Mouse (Mus musculus) intestine, embryonic 15.5 days (tissue): Measurements from ENCODE around the gene Adsl. TPM values are rescaled to one million over a fixed set of nuclear protein-coding genes. Genes with fewer than 3 reads are reported as not detected.
A peak's percentile ranks its signal among the peaks of the same experiment; 100 is the strongest.

Experiments
- ATAC-seq: fragments of 200-750 bp; cut with Nextera tagmentation; 2 replicates; pipeline ENCODE4 v1.8.0; 2017; ENCODE audit warnings: moderate TSS enrichment, moderate library complexity
- H3K27ac ChIP-seq: fragments of 300-500 bp; sonication (generic); 2 replicates; pipeline ENCODE4 v1.5.1; 2015; ENCODE audit warnings: mild to moderate bottlenecking, inconsistent platforms
- H3K27me3 ChIP-seq: fragments of 300-500 bp; sonication (generic); replicated peaks from 2 replicates; pipeline ENCODE4 v1.6.1; 2015; ENCODE audit warnings: inconsistent platforms
- H3K36me3 ChIP-seq: fragments of 300-500 bp; sonication (generic); 2 replicates; pipeline ENCODE4 v1.6.1; 2015; ENCODE audit warnings: inconsistent platforms
- H3K4me1 ChIP-seq: fragments of 300-500 bp; sonication (generic); replicated peaks from 2 replicates; pipeline ENCODE4 v1.6.1; 2015; ENCODE audit warnings: inconsistent platforms
- H3K4me2 ChIP-seq: fragments of 300-500 bp; sonication (generic); replicated peaks from 2 replicates; pipeline ENCODE4 v1.6.1; 2015; ENCODE audit warnings: mild to moderate bottlenecking, inconsistent platforms
- H3K4me3 ChIP-seq: fragments of 300-500 bp; sonication (generic); replicated peaks from 2 replicates; pipeline ENCODE4 v1.5.1; 2015; ENCODE audit warnings: inconsistent platforms
- H3K9ac ChIP-seq: fragments of 300-500 bp; sonication (generic); 2 replicates; pipeline ENCODE4 v1.6.1; 2015; ENCODE audit warnings: inconsistent platforms
- H3K9me3 ChIP-seq: fragments of 300-500 bp; sonication (generic); 2 replicates; pipeline ENCODE4 v1.6.1; 2016; ENCODE audit warnings: inconsistent platforms
- WGBS: fragments of 180-500 bp; shearing (Covaris S2); methylation state at CpG from one replicate; pipeline ENCODE4 v1.1.7; 2015; 5-methylcytosine and 5-hydroxymethylcytosine counted together
- polyA plus RNA-seq: library from polyadenylated mRNA; unstranded; fragments of >200 nt; fragmentation: Nextera tagmentation; extraction: Ambion mirVana; gene quantifications from 2 replicates; pipeline ENCODE4 v1.2.1, GENCODE M21; 2015

Adsl gene
- polyA plus RNA-seq, 1 experiment from 2014 or later = 156 TPM

DNA sequence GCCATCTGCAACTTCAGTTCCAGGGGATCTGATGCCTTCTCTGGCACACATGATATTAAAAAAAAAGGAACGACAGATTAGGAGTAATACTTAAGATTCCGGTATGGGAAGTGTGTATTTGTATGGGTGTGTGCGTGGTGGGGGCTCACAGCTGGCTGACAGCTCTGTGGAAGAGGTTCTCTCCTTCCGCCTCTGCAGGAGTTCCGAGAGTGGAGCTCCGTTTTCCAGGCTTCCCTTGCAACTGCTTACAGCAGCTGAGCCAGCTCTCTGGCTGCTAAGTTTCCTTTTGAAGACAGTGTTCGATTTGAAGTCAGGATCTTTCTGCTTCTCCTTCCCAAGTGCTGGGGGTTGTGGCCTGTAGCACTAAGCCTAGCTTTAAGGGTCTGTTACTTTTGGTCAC is 1.8 kb downstream of the Adsl start:
- WGBS = 81% methylated on average over 7 of the region's 7 CpGs
- Histone ChIP-seq H3K4me3 (0 out of 2 replicates have a peak overlapping the region, but pooled peaks have one; percentile 72), H3K4me1 (peaks cover 10% of the 10 kb centered on the region), H3K36me3 (peaks cover 23% of the 10 kb centered on the region), H3K27me3 (no peaks in the 10 kb centered on the region), H3K4me2 (peak overlapping the region; percentile 83), H3K9ac (0 out of 2 replicates have a peak overlapping the region, but pooled peaks have one; percentile 13), H3K9me3 (no peaks in the 10 kb centered on the region), H3K27ac (no peak overlapping the region)
- ATAC-seq = no peak

GRCm38 (mm10) chr15:80953971-80954370 is 5.7 kb downstream of the Adsl start:
- Histone ChIP-seq H3K4me3 (no peak overlapping the region), H3K36me3 (peaks cover 30% of the 10 kb centered on the region), H3K27me3 (no peaks in the 10 kb centered on the region), H3K4me1 (peaks cover 10% of the 10 kb centered on the region), H3K9ac (no peak overlapping the region), H3K4me2 (no peak overlapping the region), H3K9me3 (no peaks in the 10 kb centered on the region), H3K27ac (no peak overlapping the region)
- WGBS = 79% methylated on average over 9 of the region's 9 CpGs
- ATAC-seq = no peak

DNA sequence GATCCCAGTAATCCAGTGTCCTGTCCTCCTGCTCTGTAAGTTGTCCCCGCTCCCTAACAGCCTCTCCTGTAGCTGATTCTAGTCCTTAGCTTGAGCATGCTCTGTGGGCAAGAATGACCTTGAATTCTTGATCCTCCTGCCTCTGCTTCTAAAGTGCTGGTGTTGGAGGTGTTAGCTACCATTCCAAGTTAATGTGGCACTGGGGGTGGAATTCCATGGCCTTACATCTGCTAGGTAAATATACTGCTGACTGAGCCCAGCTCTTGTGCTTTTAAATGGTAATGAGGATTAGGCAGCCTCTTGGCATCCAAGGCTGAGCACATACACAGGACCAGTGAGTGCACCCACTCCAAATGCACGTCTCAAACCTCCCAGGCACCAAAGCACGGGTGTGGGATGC is 6.6 kb downstream of the Adsl start:
- no peak overlapping the region for H3K4me3 ChIP-seq
- no peaks in the 10 kb centered on the region for H3K9me3 ChIP-seq
- WGBS = 79% methylated on average over 3 of the region's 3 CpGs
- no peak overlapping the region for H3K4me2 ChIP-seq
- no peak overlapping the region for H3K27ac ChIP-seq
- no peak overlapping the region for H3K9ac ChIP-seq
- H3K4me1 ChIP-seq = peaks cover 4% of the 10 kb centered on the region
- H3K27me3 ChIP-seq = no peaks in the 10 kb centered on the region
- no peak for ATAC-seq
- H3K36me3 ChIP-seq = peaks cover 34% of the 10 kb centered on the region

DNA sequence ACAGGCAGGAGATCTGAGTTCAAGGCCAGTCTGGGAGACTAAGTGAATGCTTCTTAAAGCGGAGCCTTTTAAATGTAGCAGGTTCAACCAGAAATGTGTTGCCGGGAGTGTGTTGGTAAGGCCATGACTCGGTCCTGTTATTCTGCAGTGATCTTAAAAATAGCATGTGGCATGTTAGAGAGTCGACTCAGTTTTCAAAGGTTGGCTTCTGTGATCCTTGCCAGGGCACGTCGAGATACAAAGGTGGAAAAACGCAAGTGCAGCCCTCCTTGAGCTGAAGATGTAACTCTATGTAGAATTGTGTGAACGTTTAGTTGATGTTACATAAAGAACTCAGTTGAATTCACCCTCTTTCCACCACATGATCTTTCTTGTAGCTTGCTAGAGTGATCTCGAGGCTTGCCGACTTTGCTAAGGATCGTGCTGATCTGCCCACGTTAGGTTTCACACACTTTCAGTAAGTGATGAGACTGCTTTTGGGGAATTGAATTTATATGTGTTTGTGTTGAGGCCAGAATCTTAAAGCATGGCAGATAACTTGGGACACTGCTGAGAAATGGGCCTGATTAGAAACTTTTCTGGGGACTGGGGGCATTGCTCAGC is 7.6 kb downstream of the Adsl start:
- WGBS = 94% methylated on average over 12 of the region's 12 CpGs
- Histone ChIP-seq H3K4me3 (no peak overlapping the region), H3K36me3 (peaks cover 44% of the 10 kb centered on the region), H3K4me2 (no peak overlapping the region), H3K9ac (no peak overlapping the region), H3K27me3 (no peaks in the 10 kb centered on the region), H3K9me3 (no peaks in the 10 kb centered on the region), H3K27ac (no peak overlapping the region), H3K4me1 (no peaks in the 10 kb centered on the region)
- ATAC-seq = no peak

- peaks cover 32% of the 10 kb centered on the region for H3K36me3 ChIP-seq
- 79% methylated on average over 1 of the region's 1 CpGs for WGBS
- H3K9ac ChIP-seq = no peak overlapping the region
- no peak overlapping the region for H3K4me3 ChIP-seq
- ATAC-seq = no peak
- H3K9me3 ChIP-seq = no peaks in the 10 kb centered on the region
- no peak overlapping the region for H3K27ac ChIP-seq
- no peaks in the 10 kb centered on the region for H3K27me3 ChIP-seq
- no peak overlapping the region for H3K4me2 ChIP-seq
- H3K4me1 ChIP-seq = no peaks in the 10 kb centered on the region
These were observed 21.1 kb downstream of the Adsl start for GRCm38 (mm10) chr15:80969371-80969770.

DNA sequence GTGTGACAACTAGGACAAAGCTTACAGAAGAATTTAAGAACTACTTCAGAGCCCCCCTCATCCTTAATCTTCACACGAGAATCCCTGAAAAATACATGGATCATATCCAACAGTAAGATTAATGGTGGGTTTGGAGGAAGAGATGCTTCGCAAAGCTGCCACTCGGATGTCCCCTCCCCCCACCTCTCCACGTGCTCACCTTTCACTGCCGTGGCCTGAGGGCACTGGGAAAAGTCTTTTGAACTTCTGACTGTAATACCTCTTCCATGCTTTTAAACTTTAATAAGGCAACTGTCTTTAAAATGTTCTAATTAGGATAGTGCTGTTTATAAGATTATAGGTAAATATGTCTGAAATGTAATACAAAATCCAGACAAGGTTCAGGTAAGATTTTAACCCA is 26.0 kb downstream of the Adsl start:
- no peak for ATAC-seq
- H3K9ac ChIP-seq = no peak overlapping the region
- H3K4me3 ChIP-seq = no peak overlapping the region
- H3K27ac ChIP-seq = no peak overlapping the region
- peaks cover 4% of the 10 kb centered on the region; the same call in 1 of the 2 replicates for H3K4me1 ChIP-seq
- H3K36me3 ChIP-seq = no peaks in the 10 kb centered on the region
- WGBS = 41% methylated on average over 5 of the region's 5 CpGs
- no peaks in the 10 kb centered on the region for H3K9me3 ChIP-seq
- H3K27me3 ChIP-seq = no peaks in the 10 kb centered on the region
- no peak overlapping the region for H3K4me2 ChIP-seq

DNA sequence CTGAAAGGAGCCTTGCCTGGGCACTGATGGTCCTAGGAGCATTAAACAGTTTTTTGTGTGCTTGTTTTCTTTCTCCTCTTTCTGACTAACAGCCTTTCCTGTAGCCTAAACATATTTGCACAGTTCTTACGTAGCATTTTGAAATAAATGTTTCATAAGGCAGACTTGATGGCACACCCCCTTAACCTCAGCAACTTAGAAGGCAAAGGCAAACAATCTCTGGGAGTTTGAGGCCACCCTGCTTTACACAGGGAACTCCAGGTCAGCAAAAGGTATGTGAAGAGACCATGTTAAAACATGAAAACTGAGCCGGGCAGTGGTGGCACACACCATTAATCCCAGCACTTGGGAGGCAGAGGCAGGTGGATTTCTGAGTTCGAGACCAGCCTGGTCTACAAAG is 27.4 kb downstream of the Adsl start:
- no peak overlapping the region for H3K4me2 ChIP-seq
- no peak overlapping the region for H3K9ac ChIP-seq
- ATAC-seq = no peak
- no peaks in the 10 kb centered on the region for H3K36me3 ChIP-seq
- H3K9me3 ChIP-seq = no peaks in the 10 kb centered on the region
- no peak overlapping the region for H3K27ac ChIP-seq
- H3K4me1 ChIP-seq = peaks cover 9% of the 10 kb centered on the region
- H3K27me3 ChIP-seq = no peaks in the 10 kb centered on the region
- H3K4me3 ChIP-seq = no peak overlapping the region
- 80% methylated on average over 3 of the region's 3 CpGs for WGBS

DNA sequence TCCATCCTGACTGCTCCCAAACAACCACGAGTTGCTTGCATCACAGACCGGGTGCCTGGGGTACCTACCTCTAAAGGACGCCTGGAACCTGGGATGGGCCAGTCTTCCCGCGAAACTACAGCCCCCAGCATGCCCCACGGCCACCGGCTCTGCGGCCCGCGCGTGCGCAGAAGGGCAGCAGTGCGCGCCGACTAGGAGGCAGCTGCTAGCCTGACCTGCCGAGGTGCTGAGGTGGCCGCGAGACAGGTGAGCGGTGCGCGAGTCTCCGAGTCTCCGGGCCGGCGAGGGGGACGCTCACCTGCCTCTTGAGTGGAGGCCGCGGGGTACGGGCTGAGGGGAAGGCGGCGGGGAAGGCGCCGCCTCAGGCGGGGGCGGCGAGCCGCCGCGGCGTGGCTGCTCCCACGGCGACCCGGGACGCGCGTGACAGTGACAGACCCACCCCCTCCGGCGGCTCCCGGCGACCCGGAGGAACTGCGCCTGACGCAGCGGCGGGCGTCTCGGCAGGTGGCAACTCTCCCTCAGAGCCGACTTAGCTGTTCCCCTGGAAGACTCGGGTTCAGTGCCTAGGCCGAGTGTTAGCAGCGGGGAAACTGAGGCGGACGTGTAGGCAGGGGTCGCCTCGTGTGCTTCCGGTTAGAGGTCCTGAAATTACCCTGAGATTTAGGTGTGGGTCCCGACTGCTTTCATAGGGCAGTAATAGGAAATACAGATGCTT is 29.5 kb downstream of the Adsl start, which contains the start of gene Sgsm3:
Gene Sgsm3, plus strand, starts transcription at position 146 of the 715 bp plus-strand sequence.
- WGBS = under 1% methylated on average over 67 of the region's 67 CpGs
- H3K27ac ChIP-seq = peak within 1 kb of the TSS; percentile 39; the same call in 1 of the 2 replicates

GRCm38 (mm10) chr15:80979611-80980010 is 31.3 kb downstream of the Adsl start:
- H3K4me2 ChIP-seq = no peak overlapping the region
- no peaks in the 10 kb centered on the region for H3K9me3 ChIP-seq
- H3K27ac ChIP-seq = 0 out of 2 replicates have a peak overlapping the region, but pooled peaks have one; percentile 22
- no peak for ATAC-seq
- H3K36me3 ChIP-seq = no peaks in the 10 kb centered on the region
- no peak overlapping the region for H3K4me3 ChIP-seq
- WGBS = 61% methylated on average over 4 of the region's 4 CpGs
- H3K9ac ChIP-seq = no peak overlapping the region
- H3K27me3 ChIP-seq = no peaks in the 10 kb centered on the region
- peaks cover 9% of the 10 kb centered on the region for H3K4me1 ChIP-seq

More for the DNA sequence above, 29.5 kb downstream of the Adsl start, which contains the start of gene Sgsm3:
- Histone ChIP-seq H3K27me3 (no peaks in the 10 kb centered on the region), H3K9me3 (no peaks in the 10 kb centered on the region), H3K4me3 (peak within 1 kb of the TSS; percentile 92), H3K36me3 (no peaks in the 10 kb centered on the region), H3K9ac (peak within 1 kb of the TSS; percentile 73), H3K4me1 (peaks cover 9% of the 10 kb centered on the region), H3K4me2 (peak within 1 kb of the TSS; percentile 72)
- ATAC-seq = peak; percentile 95

DNA sequence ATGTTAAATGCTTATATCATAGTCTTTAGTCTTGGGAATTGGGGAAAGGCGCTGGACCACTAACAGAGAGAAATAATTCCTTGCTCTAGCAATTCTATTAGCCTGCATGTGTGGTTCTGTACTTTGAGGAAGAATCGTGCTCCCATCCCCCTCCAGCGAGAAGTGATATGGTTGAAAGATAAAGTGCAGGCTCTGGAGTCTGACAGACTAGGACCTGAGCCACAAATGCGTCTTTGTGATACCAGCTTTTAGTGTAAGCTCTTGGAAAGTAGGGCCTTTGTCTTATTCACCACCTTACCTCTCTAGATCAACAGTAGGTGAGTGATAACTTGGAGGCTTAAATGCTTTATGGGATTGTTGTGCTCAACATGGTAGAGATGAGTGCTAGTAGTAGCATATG is 32.9 kb downstream of the Adsl start:
- Histone ChIP-seq H3K4me2 (no peak overlapping the region), H3K9ac (no peak overlapping the region), H3K36me3 (no peaks in the 10 kb centered on the region), H3K27me3 (no peaks in the 10 kb centered on the region), H3K4me3 (no peak overlapping the region), H3K9me3 (no peaks in the 10 kb centered on the region), H3K27ac (no peak overlapping the region), H3K4me1 (peaks cover 9% of the 10 kb centered on the region)
- 80% methylated on average over 4 of the region's 4 CpGs for WGBS
- no peak for ATAC-seq

GRCm38 (mm10) chr15:80983264-80983663 is 35.0 kb downstream of the Adsl start:
- 0 out of 2 replicates have a peak, but pooled peaks have one; percentile 41 for ATAC-seq
- Histone ChIP-seq H3K9me3 (no peaks in the 10 kb centered on the region), H3K4me2 (no peak overlapping the region), H3K4me1 (peaks cover 9% of the 10 kb centered on the region), H3K9ac (no peak overlapping the region), H3K27me3 (no peaks in the 10 kb centered on the region), H3K4me3 (no peak overlapping the region), H3K36me3 (no peaks in the 10 kb centered on the region), H3K27ac (no peak overlapping the region)
- 68% methylated on average over 2 of the region's 2 CpGs for WGBS

DNA sequence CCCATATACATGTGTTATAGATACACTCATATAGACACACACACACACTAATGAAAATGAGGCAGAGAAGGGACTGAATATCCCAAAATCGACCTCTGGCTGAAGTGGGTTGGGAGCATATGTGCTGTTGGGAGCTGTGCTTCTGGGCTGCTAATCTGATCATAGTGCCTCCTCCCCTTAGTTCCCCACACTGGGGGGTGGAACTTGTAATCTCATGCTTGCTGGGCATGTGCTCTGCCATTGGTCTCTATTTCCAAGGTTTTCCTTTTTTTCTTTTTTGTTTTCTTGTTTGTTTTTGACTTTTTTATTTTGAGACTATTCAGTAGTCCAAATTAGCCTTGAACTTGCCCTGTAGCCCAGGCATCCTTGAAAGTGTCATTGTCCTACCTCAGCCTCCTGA is 40.0 kb downstream of the Adsl start:
- Histone ChIP-seq H3K27ac (no peak overlapping the region), H3K4me3 (no peak overlapping the region), H3K9me3 (no peaks in the 10 kb centered on the region), H3K9ac (no peak overlapping the region), H3K4me2 (no peak overlapping the region), H3K27me3 (no peaks in the 10 kb centered on the region), H3K4me1 (0 out of 2 replicates have a peak, but pooled peaks cover 2% of the 10 kb centered on the region), H3K36me3 (no peaks in the 10 kb centered on the region)
- no peak for ATAC-seq
- 58% methylated on average over 1 of the region's 1 CpGs for WGBS
